Mouse (Mus musculus) lung, embryonic 14.5 days (tissue): ENCODE data around the gene Zdhhc19. TPM values are rescaled to one million over a fixed set of nuclear protein-coding genes. Genes with fewer than 3 reads are reported as not detected.

Experiments
- ATAC-seq: fragments of 200-750 bp; cut with Nextera tagmentation; 2 replicates; pipeline ENCODE4 v1.8.0; 2017; ENCODE audit warnings: mild to moderate bottlenecking, moderate TSS enrichment, moderate library complexity; ENCODE audit not compliant: insufficient read depth
- DNase-seq: peaks from one replicate; pipeline ENCODE4 v3.0.0-alpha.2; 2015
- H3K27ac ChIP-seq: fragments of 300-500 bp; sonication (generic); 2 replicates; pipeline ENCODE4 v1.5.1; 2014; ENCODE audit warnings: low read depth, mild to moderate bottlenecking, moderate library complexity
- H3K27me3 ChIP-seq: fragments of 300-500 bp; sonication (generic); 2 replicates; pipeline ENCODE4 v1.6.1; 2014; ENCODE audit warnings: low read length, control low read depth; ENCODE audit not compliant: insufficient read depth
- H3K36me3 ChIP-seq: fragments of 300-500 bp; sonication (generic); 2 replicates; pipeline ENCODE4 v1.6.1; 2014; ENCODE audit warnings: control low read depth; ENCODE audit not compliant: insufficient read depth
- H3K4me1 ChIP-seq: fragments of 300-500 bp; sonication (generic); 2 replicates; pipeline ENCODE4 v1.6.1; 2014; ENCODE audit warnings: antibody characterized with exemption, control low read depth; ENCODE audit not compliant: insufficient read depth
- H3K4me2 ChIP-seq: fragments of 300-500 bp; sonication (generic); 2 replicates; pipeline ENCODE4 v1.6.1; 2014; ENCODE audit warnings: mild to moderate bottlenecking
- H3K4me3 ChIP-seq: fragments of 300-500 bp; sonication (generic); 2 replicates; pipeline ENCODE4 v1.5.1; 2014; ENCODE audit warnings: low read depth, low read length
- H3K9ac ChIP-seq: fragments of 300-500 bp; sonication (generic); 2 replicates; pipeline ENCODE4 v1.6.1; 2014
- H3K9me3 ChIP-seq: fragments of 300-500 bp; sonication (generic); 2 replicates; pipeline ENCODE4 v1.6.1; 2016; ENCODE audit warnings: low read depth, low read length, control low read depth
- CTCF ChIP-seq: IDR thresholded peaks from 2 replicates; pipeline ENCODE4 v1.5.1; 2016; ENCODE audit warnings: antibody characterized with exemption, low read depth
- WGBS: fragments of 180-500 bp; shearing (Covaris S2); extraction: QIAGEN DNeasy Blood & Tissue Kit; methylation state at CpG from one replicate; pipeline ENCODE4 v1.1.7; 2014; 5-methylcytosine and 5-hydroxymethylcytosine counted together
- polyA plus RNA-seq: library from polyadenylated mRNA; unstranded; fragments of >200 nt; fragmentation: Nextera tagmentation; extraction: Ambion mirVana; gene quantifications from 2 replicates; pipeline ENCODE4 v1.2.1, GENCODE M21; 2014

The Zdhhc19 gene
- polyA plus RNA-seq, 1 experiment from 2014 or later, result not detected

- H3K9ac ChIP-seq, result peak overlapping the region; percentile 82
- no peaks in the 10 kb centered on the region for H3K27me3 ChIP-seq
- DNase-seq, result peak; percentile 64
- H3K27ac ChIP-seq, result peak overlapping the region; percentile 94
- 0 out of 2 replicates have a peak, but pooled peaks cover 4% of the 10 kb centered on the region for H3K36me3 ChIP-seq
- peak overlapping the region; percentile 89 for H3K4me2 ChIP-seq
- H3K9me3 ChIP-seq, result no peaks in the 10 kb centered on the region
- TF ChIP-seq CTCF, result no peak
- under 1% methylated on average over 14 of the region's 14 CpGs for WGBS
- peak overlapping the region; percentile 84 for H3K4me3 ChIP-seq
- no peak for ATAC-seq
- H3K4me1 ChIP-seq, result 0 out of 2 replicates have a peak, but pooled peaks cover 3% of the 10 kb centered on the region
Measured at GRCm38 (mm10) chr16:32609401-32609779, 113.3 kb downstream of the Zdhhc19 start.

GRCm38 (mm10) chr16:32610460-32611255, 114.6 kb downstream of the Zdhhc19 start:
- WGBS, result 64% methylated on average over 5 of the region's 5 CpGs
- TF ChIP-seq CTCF, result no peak

More at GRCm38 (mm10) chr16:32610460-32611255, 114.6 kb downstream of the Zdhhc19 start:
- DNase-seq, result no peak
- Histone ChIP-seq H3K27ac (peak overlapping the region; percentile 43; the same call in 1 of the 2 replicates), H3K9me3 (no peaks in the 10 kb centered on the region), H3K4me1 (0 out of 2 replicates have a peak, but pooled peaks cover 3% of the 10 kb centered on the region), H3K4me3 (peak overlapping the region; percentile 84), H3K4me2 (peak overlapping the region; percentile 89), H3K9ac (peak overlapping the region; percentile 82; the same call in 1 of the 2 replicates), H3K36me3 (peaks cover 14% of the 10 kb centered on the region), H3K27me3 (no peaks in the 10 kb centered on the region)
- no peak for ATAC-seq

Other genes starting within 250 kb of the Zdhhc19 start
- 19.9 and 23.9 TPM in 2 replicates for gene Fbxo45, start 249.1 kb upstream of the Zdhhc19 start, polyA plus RNA-seq
- 17.3 and 20.4 TPM in 2 replicates for gene Wdr53, start 249.0 kb upstream of the Zdhhc19 start, polyA plus RNA-seq
- gene Smco1, start 224.8 kb upstream of the Zdhhc19 start, polyA plus RNA-seq, result not detected in 2 replicates
- gene Rnf168, start 218.8 kb upstream of the Zdhhc19 start, polyA plus RNA-seq, result 32.3 and 36.1 TPM in 2 replicates
- gene Ubxn7, start 164.0 kb upstream of the Zdhhc19 start, polyA plus RNA-seq, result 20.8 and 23.2 TPM in 2 replicates
- not detected in 2 replicates for gene Tm4sf19, start 95.8 kb upstream of the Zdhhc19 start, polyA plus RNA-seq
- gene Tctex1d2, start 76.6 kb upstream of the Zdhhc19 start, polyA plus RNA-seq, result 27.7 and 28.1 TPM in 2 replicates
- gene Pcyt1a, start 65.3 kb upstream of the Zdhhc19 start, polyA plus RNA-seq, result 39.5 and 40.4 TPM in 2 replicates
- 0.24 and 0.60 TPM in 2 replicates for gene Slc51a, start 8.4 kb upstream of the Zdhhc19 start, polyA plus RNA-seq
- gene Tfrc, start 112.7 kb downstream of the Zdhhc19 start, polyA plus RNA-seq, result 64.5 and 71.2 TPM in 2 replicates
- 20.0 and 21.6 TPM in 2 replicates for gene Tnk2, start 147.6 kb downstream of the Zdhhc19 start, polyA plus RNA-seq
- 0.67 and 0.93 TPM in 2 replicates for gene Muc4, start 239.6 kb downstream of the Zdhhc19 start, polyA plus RNA-seq